Mouse (Mus musculus) limb, embryonic 12.5 days (tissue): ENCODE results near the gene Akap13. TPM values are rescaled to one million over a fixed set of nuclear protein-coding genes. Genes with fewer than 3 reads are reported as not detected.
"Not testable (repeated sequence)": the region's sequence is repeated elsewhere in the genome, so short reads cannot be mapped to it uniquely, and the experiment has no call there.

Source experiments
- ATAC-seq: fragments of 200-750 bp; cut with Nextera tagmentation; 2 replicates; pipeline ENCODE4 v1.8.0; 2017; ENCODE audit warnings: low read depth, moderate TSS enrichment; ENCODE audit not compliant: insufficient number of reproducible peaks, insufficient read depth, low FRiP score, low TSS enrichment
- H3K27ac ChIP-seq: fragments of 300-500 bp; sonication (generic); 2 replicates; pipeline ENCODE4 v1.5.1; 2016; ENCODE audit warnings: mild to moderate bottlenecking, moderate library complexity
- H3K27me3 ChIP-seq: fragments of 300-500 bp; sonication (generic); 2 replicates; pipeline ENCODE4 v1.6.1; 2016; ENCODE audit warnings: mild to moderate bottlenecking, moderate library complexity
- H3K36me3 ChIP-seq: fragments of 300-500 bp; sonication (generic); 2 replicates; pipeline ENCODE4 v1.6.1; 2016; ENCODE audit warnings: mild to moderate bottlenecking, moderate library complexity
- H3K4me1 ChIP-seq: fragments of 300-500 bp; sonication (generic); replicated peaks from 2 replicates; pipeline ENCODE4 v1.6.1; 2016
- H3K4me2 ChIP-seq: fragments of 300-500 bp; sonication (generic); 2 replicates; pipeline ENCODE4 v1.6.1; 2016; ENCODE audit warnings: mild to moderate bottlenecking, moderate library complexity
- H3K4me3 ChIP-seq: fragments of 300-500 bp; sonication (generic); replicated peaks from 2 replicates; pipeline ENCODE4 v1.5.1; 2016; ENCODE audit warnings: mild to moderate bottlenecking
- H3K9ac ChIP-seq: fragments of 300-500 bp; sonication (generic); replicated peaks from 2 replicates; pipeline ENCODE4 v1.6.1; 2016; ENCODE audit warnings: mild to moderate bottlenecking, moderate library complexity
- H3K9me3 ChIP-seq: fragments of 300-500 bp; sonication (generic); 2 replicates; pipeline ENCODE4 v1.6.1; 2016; ENCODE audit warnings: mild to moderate bottlenecking, moderate library complexity
- WGBS: fragments of 180-500 bp; shearing (Covaris S2); methylation state at CpG from one replicate; pipeline ENCODE4 v1.1.7; 2016; 5-methylcytosine and 5-hydroxymethylcytosine counted together
- polyA plus RNA-seq: library from polyadenylated mRNA; unstranded; fragments of >200 nt; fragmentation: Nextera tagmentation; extraction: Ambion mirVana; gene quantifications from 2 replicates; pipeline ENCODE4 v1.2.1, GENCODE M21; 2016

Gene Akap13
- polyA plus RNA-seq, 1 experiment from 2014 or later: 44.9 TPM

GRCm38 (mm10) chr7:75726867-75727266 lies 271.5 kb downstream of the Akap13 start:
- Histone ChIP-seq H3K4me3 (no peak overlapping the region), H3K9me3 (no peaks in the 10 kb centered on the region), H3K36me3 (peaks cover 82% of the 10 kb centered on the region), H3K9ac (no peak overlapping the region), H3K27me3 (no peaks in the 10 kb centered on the region), H3K4me2 (no peak overlapping the region), H3K27ac (no peak overlapping the region), H3K4me1 (peaks cover 8% of the 10 kb centered on the region)
- whole genome bisulfite sequencing: 97% methylated on average over 9 of the region's 9 CpGs
- no peak for ATAC-seq

DNA sequence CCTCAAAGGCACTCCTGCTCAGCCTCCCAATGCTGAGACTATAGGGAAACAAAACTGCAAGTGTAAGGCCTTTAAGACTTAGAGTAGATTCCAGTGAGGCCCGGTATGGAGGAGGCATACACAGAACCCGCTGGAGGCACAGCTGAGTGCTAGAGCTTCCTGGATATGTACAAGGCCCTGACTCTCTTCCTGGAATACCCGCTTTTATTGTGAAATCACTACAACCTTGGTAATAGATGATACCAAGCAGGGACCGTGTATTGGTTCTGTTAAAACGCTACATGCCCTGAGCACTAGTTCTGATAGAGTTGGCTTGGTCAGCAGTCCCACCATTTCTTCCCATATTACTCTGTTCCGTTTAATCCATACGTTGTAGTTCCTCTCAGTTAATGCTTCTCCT lies 274.3 kb downstream of the Akap13 start:
- no peak overlapping the region for H3K9ac ChIP-seq
- no peaks in the 10 kb centered on the region for H3K9me3 ChIP-seq
- H3K4me2 ChIP-seq: no peak overlapping the region
- 93% methylated on average over 7 of the region's 7 CpGs for WGBS
- H3K36me3 ChIP-seq: peaks cover 82% of the 10 kb centered on the region
- no peaks in the 10 kb centered on the region for H3K27me3 ChIP-seq
- no peak overlapping the region for H3K27ac ChIP-seq
- no peak overlapping the region for H3K4me3 ChIP-seq
- ATAC-seq: no peak
- peaks cover 15% of the 10 kb centered on the region for H3K4me1 ChIP-seq

DNA sequence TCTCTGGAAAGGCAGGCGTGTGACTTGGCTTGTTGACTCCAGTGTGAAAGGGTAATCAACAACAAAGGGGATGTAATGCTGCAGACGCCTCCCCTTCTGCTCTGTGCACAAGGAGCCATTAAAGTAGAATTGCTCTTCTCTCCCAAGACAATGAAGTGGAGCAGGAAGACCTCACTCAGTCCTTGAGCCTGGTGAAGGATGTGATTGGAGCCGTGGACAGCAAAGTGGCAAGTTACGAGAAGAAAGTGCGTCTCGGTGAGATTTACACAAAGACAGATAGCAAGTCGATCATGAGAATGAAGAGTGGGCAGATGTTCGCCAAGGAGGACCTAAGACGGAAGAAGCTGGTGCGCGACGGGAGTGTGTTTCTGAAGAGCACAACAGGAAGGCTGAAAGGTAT lies 274.9 kb downstream of the Akap13 start:
- peaks cover 15% of the 10 kb centered on the region for H3K4me1 ChIP-seq
- no peaks in the 10 kb centered on the region for H3K9me3 ChIP-seq
- H3K27ac ChIP-seq: no peak overlapping the region
- 89% methylated on average over 12 of the region's 12 CpGs for WGBS
- no peak overlapping the region for H3K4me3 ChIP-seq
- H3K36me3 ChIP-seq: peaks cover 84% of the 10 kb centered on the region
- H3K4me2 ChIP-seq: no peak overlapping the region
- ATAC-seq: no peak
- H3K9ac ChIP-seq: no peak overlapping the region
- no peaks in the 10 kb centered on the region for H3K27me3 ChIP-seq

DNA sequence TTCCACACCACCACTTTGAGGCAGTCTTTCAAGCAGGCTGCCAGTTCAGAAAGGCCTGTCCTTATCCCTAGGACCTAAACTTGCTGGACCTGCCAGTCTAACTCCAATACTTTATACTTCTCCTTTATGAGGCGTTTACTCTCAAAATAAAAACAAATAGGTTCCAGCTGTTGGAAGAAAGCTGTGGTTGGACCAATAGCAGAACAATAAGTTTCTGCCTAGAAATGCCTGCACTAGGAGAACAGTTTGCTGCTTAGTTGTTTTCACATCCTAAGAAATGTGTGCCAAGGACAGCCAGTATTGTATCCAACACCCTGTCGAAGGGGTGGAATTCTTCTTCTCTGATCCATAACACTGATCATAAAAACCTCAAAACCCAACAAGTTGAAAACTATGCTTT lies 276.6 kb downstream of the Akap13 start:
- Histone ChIP-seq H3K9me3 (no peaks in the 10 kb centered on the region), H3K27ac (peak overlapping the region; percentile 53; the same call in 1 of the 2 replicates), H3K9ac (no peak overlapping the region), H3K4me2 (no peak overlapping the region), H3K4me1 (peaks cover 15% of the 10 kb centered on the region), H3K27me3 (no peaks in the 10 kb centered on the region), H3K4me3 (no peak overlapping the region), H3K36me3 (peaks cover 82% of the 10 kb centered on the region)
- no peak for ATAC-seq
- 42% methylated on average over 2 of the region's 2 CpGs for WGBS

GRCm38 (mm10) chr7:75733166-75733565 lies 277.8 kb downstream of the Akap13 start:
- no peak overlapping the region for H3K27ac ChIP-seq
- peaks cover 80% of the 10 kb centered on the region for H3K36me3 ChIP-seq
- no peak overlapping the region for H3K9ac ChIP-seq
- H3K4me2 ChIP-seq: no peak overlapping the region
- no peaks in the 10 kb centered on the region for H3K27me3 ChIP-seq
- WGBS: 86% methylated on average over 2 of the region's 2 CpGs
- no peaks in the 10 kb centered on the region for H3K9me3 ChIP-seq
- H3K4me1 ChIP-seq: peaks cover 15% of the 10 kb centered on the region
- ATAC-seq: no peak
- H3K4me3 ChIP-seq: no peak overlapping the region

- Histone ChIP-seq H3K9ac (no peak overlapping the region), H3K4me3 (no peak overlapping the region), H3K27ac (no peak overlapping the region), H3K4me2 (no peak overlapping the region), H3K36me3 (peaks cover 76% of the 10 kb centered on the region), H3K27me3 (no peaks in the 10 kb centered on the region), H3K9me3 (no peaks in the 10 kb centered on the region), H3K4me1 (no peaks in the 10 kb centered on the region)
- 50% methylated on average over 10 of the region's 10 CpGs for WGBS
- ATAC-seq: peak; percentile 79; the same call in 1 of the 2 replicates
Observed at GRCm38 (mm10) chr7:75739075-75739725, 283.9 kb downstream of the Akap13 start.

DNA sequence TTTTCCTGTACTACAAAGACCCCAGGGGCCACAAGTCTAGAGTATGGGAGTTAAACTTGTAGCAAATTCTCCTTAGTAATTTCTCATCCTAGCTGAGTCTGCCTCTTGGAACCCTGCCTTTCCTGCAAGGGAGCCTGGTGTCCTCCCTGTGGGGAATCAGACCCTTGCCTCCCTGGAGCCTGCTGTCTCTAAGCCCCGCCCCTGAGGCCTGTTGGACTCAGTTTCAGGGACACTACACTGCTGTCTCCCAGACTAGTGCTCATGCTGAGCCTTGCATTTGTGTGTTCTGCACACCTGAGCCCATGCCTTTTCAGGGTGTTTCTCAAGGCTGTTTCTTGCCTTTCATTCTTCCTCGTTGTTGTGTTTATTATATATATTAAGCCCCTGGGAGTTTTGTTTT lies 289.2 kb downstream of the Akap13 start:
- peaks cover 72% of the 10 kb centered on the region for H3K36me3 ChIP-seq
- no peaks in the 10 kb centered on the region for H3K9me3 ChIP-seq
- 59% methylated on average over 2 of the region's 2 CpGs for WGBS
- H3K9ac ChIP-seq: no peak overlapping the region
- H3K27me3 ChIP-seq: no peaks in the 10 kb centered on the region
- H3K4me3 ChIP-seq: no peak overlapping the region
- H3K4me1 ChIP-seq: no peaks in the 10 kb centered on the region
- 0 out of 2 replicates have a peak, but pooled peaks have one; percentile 42 for ATAC-seq
- 0 out of 2 replicates have a peak overlapping the region, but pooled peaks have one; percentile 29 for H3K27ac ChIP-seq
- no peak overlapping the region for H3K4me2 ChIP-seq

- no peaks in the 10 kb centered on the region for H3K9me3 ChIP-seq
- H3K9ac ChIP-seq: no peak overlapping the region
- no peaks in the 10 kb centered on the region for H3K27me3 ChIP-seq
- H3K4me3 ChIP-seq: no peak overlapping the region
- H3K36me3 ChIP-seq: peaks cover 72% of the 10 kb centered on the region
- ATAC-seq: no peak
- 71% methylated on average over 7 of the region's 7 CpGs for WGBS
- H3K4me1 ChIP-seq: no peaks in the 10 kb centered on the region
- no peak overlapping the region for H3K4me2 ChIP-seq
- no peak overlapping the region for H3K27ac ChIP-seq
Observed at GRCm38 (mm10) chr7:75744978-75745638, 289.8 kb downstream of the Akap13 start.

- H3K4me2 ChIP-seq, H3K27me3 ChIP-seq, H3K9me3 ChIP-seq, H3K27ac ChIP-seq, H3K4me1 ChIP-seq, H3K9ac ChIP-seq, H3K4me3 ChIP-seq, ATAC-seq: not testable (repeated sequence)
- 64% methylated on average over 3 of the region's 3 CpGs for WGBS
- H3K36me3 ChIP-seq: peaks cover 74% of the 10 kb centered on the region
Observed at GRCm38 (mm10) chr7:75745969-75746368, 290.6 kb downstream of the Akap13 start.

DNA sequence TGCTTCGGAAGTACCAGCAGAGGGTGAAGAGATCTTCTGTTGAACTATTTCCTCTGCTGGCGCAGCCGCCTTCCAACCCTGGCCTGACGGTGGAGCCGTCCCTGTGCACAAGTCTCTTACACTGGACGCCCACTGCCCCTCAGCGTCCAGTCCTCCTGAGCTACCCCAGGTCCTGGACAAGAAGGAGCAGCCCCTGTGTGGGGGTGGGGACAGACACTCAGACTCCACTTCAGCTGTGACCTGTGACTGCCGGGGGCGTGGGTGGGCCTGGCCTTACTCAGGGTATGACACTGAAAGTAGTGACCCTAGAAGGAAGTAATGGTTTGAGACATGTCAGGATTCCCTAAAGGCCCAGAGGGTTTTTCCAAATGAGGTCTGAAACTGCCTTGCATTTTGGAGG lies 295.2 kb downstream of the Akap13 start:
- no peaks in the 10 kb centered on the region for H3K9me3 ChIP-seq
- no peak overlapping the region for H3K4me2 ChIP-seq
- no peak overlapping the region for H3K27ac ChIP-seq
- H3K4me3 ChIP-seq: no peak overlapping the region
- 84% methylated on average over 9 of the region's 9 CpGs for WGBS
- H3K4me1 ChIP-seq: 0 out of 2 replicates have a peak, but pooled peaks cover 3% of the 10 kb centered on the region
- no peak for ATAC-seq
- H3K36me3 ChIP-seq: peaks cover 85% of the 10 kb centered on the region
- H3K9ac ChIP-seq: no peak overlapping the region
- no peaks in the 10 kb centered on the region for H3K27me3 ChIP-seq

DNA sequence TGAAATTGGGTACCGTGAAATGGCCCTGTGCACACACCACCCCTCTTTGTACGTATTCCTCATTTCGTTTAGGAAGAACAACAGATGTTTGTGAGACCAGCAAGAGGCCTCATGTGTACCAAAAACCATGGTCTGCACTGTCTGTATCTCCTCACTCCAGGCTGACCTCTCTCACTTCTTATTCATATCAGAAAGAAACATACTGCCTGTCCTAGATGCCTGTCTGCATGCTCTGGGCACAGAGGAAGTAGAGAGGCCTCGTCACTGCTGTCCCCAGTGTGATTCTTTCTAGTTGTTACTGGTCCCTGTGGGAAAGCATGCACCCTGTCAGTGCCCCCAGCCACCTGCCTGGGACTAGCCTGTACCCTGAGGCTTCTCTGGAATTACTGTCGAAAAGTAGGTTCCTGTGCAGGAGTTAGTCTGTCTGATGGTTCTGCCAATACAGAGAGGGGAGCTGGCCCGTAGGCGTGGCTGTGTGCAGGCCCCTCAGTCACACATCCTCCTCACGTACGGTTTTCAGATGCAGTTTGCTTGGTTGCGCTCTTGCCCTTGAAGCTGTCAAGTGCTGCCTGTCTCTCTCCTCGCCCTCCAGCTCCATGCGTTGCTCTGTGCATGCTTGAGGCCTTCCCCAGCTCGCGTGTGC lies 295.9 kb downstream of the Akap13 start:
- H3K4me1 ChIP-seq: 0 out of 2 replicates have a peak, but pooled peaks cover 3% of the 10 kb centered on the region
- no peaks in the 10 kb centered on the region for H3K27me3 ChIP-seq
- H3K4me2 ChIP-seq: no peak overlapping the region
- no peak overlapping the region for H3K4me3 ChIP-seq
- H3K36me3 ChIP-seq: peaks cover 92% of the 10 kb centered on the region
- H3K9ac ChIP-seq: no peak overlapping the region
- no peak overlapping the region for H3K27ac ChIP-seq
- ATAC-seq: no peak
- H3K9me3 ChIP-seq: no peaks in the 10 kb centered on the region
- WGBS: 89% methylated on average over 14 of the region's 14 CpGs
